Mouse (Mus musculus): ENCODE data around the gene Itgb4. TPM values are rescaled to one million over a fixed set of nuclear protein-coding genes. Genes with fewer than 3 reads are reported as not detected.

Gene Itgb4
- polyA plus RNA-seq, 1 experiment from 2014 or later = 0.43 TPM

- H3K36me3 ChIP-seq = peaks cover 95% of the 10 kb centered on the region
- H3K4me3 ChIP-seq (replicated peaks) = no peak overlapping the region
- H3K4me1 ChIP-seq (replicated peaks) = peaks cover 5% of the 10 kb centered on the region
- no peak for ATAC-seq
- WGBS = 91% methylated on average over 2 of the region's 2 CpGs
- H3K4me2 ChIP-seq (replicated peaks) = no peak overlapping the region
- H3K27me3 ChIP-seq = no peaks in the 10 kb centered on the region
- H3K27ac ChIP-seq = no peak overlapping the region
- H3K9me3 ChIP-seq = no peaks in the 10 kb centered on the region
- no peak overlapping the region for H3K9ac ChIP-seq (replicated peaks)
Measured at GRCm38 (mm10) chr11:115950719-115951118, 23.8 kb upstream of the Itgb4 start.

- Histone ChIP-seq H3K36me3 (peaks cover 83% of the 10 kb centered on the region), H3K27ac (no peak overlapping the region), H3K27me3 (no peaks in the 10 kb centered on the region), H3K9me3 (no peaks in the 10 kb centered on the region), H3K4me2 (replicated peaks) (no peak overlapping the region), H3K4me1 (replicated peaks) (peaks cover 17% of the 10 kb centered on the region), H3K4me3 (replicated peaks) (no peak overlapping the region), H3K9ac (replicated peaks) (no peak overlapping the region)
- no peak for ATAC-seq
- whole genome bisulfite sequencing = 87% methylated on average over 5 of the region's 5 CpGs
Measured at GRCm38 (mm10) chr11:115954712-115955111, 19.8 kb upstream of the Itgb4 start.

GRCm38 (mm10) chr11:115955195-115955858 is 19.2 kb upstream of the Itgb4 start:
- Histone ChIP-seq H3K27me3 (no peaks in the 10 kb centered on the region), H3K36me3 (peaks cover 83% of the 10 kb centered on the region), H3K4me1 (replicated peaks) (peaks cover 17% of the 10 kb centered on the region), H3K4me2 (replicated peaks) (no peak overlapping the region), H3K27ac (no peak overlapping the region), H3K9me3 (no peaks in the 10 kb centered on the region), H3K4me3 (replicated peaks) (no peak overlapping the region), H3K9ac (replicated peaks) (no peak overlapping the region)
- 74% methylated on average over 10 of the region's 10 CpGs for WGBS
- no peak for ATAC-seq

- 0 out of 2 replicates have a peak, but pooled peaks have one; percentile 34 for ATAC-seq
- Histone ChIP-seq H3K36me3 (peaks cover 83% of the 10 kb centered on the region), H3K4me3 (replicated peaks) (no peak overlapping the region), H3K27ac (no peak overlapping the region), H3K27me3 (no peaks in the 10 kb centered on the region), H3K4me1 (replicated peaks) (peaks cover 17% of the 10 kb centered on the region), H3K4me2 (replicated peaks) (no peak overlapping the region), H3K9ac (replicated peaks) (no peak overlapping the region), H3K9me3 (no peaks in the 10 kb centered on the region)
- 15% methylated on average over 4 of the region's 4 CpGs for WGBS
Measured at GRCm38 (mm10) chr11:115956453-115956852, 18.1 kb upstream of the Itgb4 start.

GRCm38 (mm10) chr11:115957971-115958370 is 16.5 kb upstream of the Itgb4 start:
- no peaks in the 10 kb centered on the region for H3K27me3 ChIP-seq
- no peak overlapping the region for H3K9ac ChIP-seq (replicated peaks)
- H3K4me2 ChIP-seq (replicated peaks) = no peak overlapping the region
- no peak overlapping the region for H3K4me3 ChIP-seq (replicated peaks)
- WGBS = 78% methylated on average over 7 of the region's 7 CpGs
- no peaks in the 10 kb centered on the region for H3K9me3 ChIP-seq
- no peak for ATAC-seq
- H3K4me1 ChIP-seq (replicated peaks) = peaks cover 17% of the 10 kb centered on the region
- H3K36me3 ChIP-seq = peaks cover 83% of the 10 kb centered on the region
- H3K27ac ChIP-seq = no peak overlapping the region

- Histone ChIP-seq H3K4me2 (replicated peaks) (no peak overlapping the region), H3K9me3 (no peaks in the 10 kb centered on the region), H3K4me3 (replicated peaks) (no peak overlapping the region), H3K27ac (no peak overlapping the region), H3K9ac (replicated peaks) (no peak overlapping the region), H3K27me3 (no peaks in the 10 kb centered on the region), H3K36me3 (peaks cover 83% of the 10 kb centered on the region), H3K4me1 (replicated peaks) (peaks cover 17% of the 10 kb centered on the region)
- ATAC-seq = no peak
- WGBS = 97% methylated on average over 9 of the region's 9 CpGs
Measured at GRCm38 (mm10) chr11:115959018-115959417, 15.5 kb upstream of the Itgb4 start.

- Histone ChIP-seq H3K9ac (replicated peaks) (no peak overlapping the region), H3K27me3 (no peaks in the 10 kb centered on the region), H3K4me3 (replicated peaks) (no peak overlapping the region), H3K9me3 (no peaks in the 10 kb centered on the region), H3K4me1 (replicated peaks) (no peaks in the 10 kb centered on the region), H3K36me3 (peaks cover 87% of the 10 kb centered on the region), H3K4me2 (replicated peaks) (no peak overlapping the region), H3K27ac (no peak overlapping the region)
- ATAC-seq = no peak
- 91% methylated on average over 9 of the region's 9 CpGs for WGBS
Measured at GRCm38 (mm10) chr11:115962651-115963412, 11.7 kb upstream of the Itgb4 start.

GRCm38 (mm10) chr11:115964977-115965604 is 9.4 kb upstream of the Itgb4 start:
- ATAC-seq = no peak
- no peak overlapping the region for H3K4me2 ChIP-seq (replicated peaks)
- H3K4me1 ChIP-seq (replicated peaks) = no peaks in the 10 kb centered on the region
- no peaks in the 10 kb centered on the region for H3K27me3 ChIP-seq
- H3K4me3 ChIP-seq (replicated peaks) = no peak overlapping the region
- WGBS = 94% methylated on average over 10 of the region's 10 CpGs
- no peaks in the 10 kb centered on the region for H3K9me3 ChIP-seq
- no peak overlapping the region for H3K9ac ChIP-seq (replicated peaks)
- H3K27ac ChIP-seq = no peak overlapping the region
- peaks cover 70% of the 10 kb centered on the region for H3K36me3 ChIP-seq

GRCm38 (mm10) chr11:115968731-115969405 is 5.6 kb upstream of the Itgb4 start:
- peaks cover 8% of the 10 kb centered on the region for H3K27me3 ChIP-seq
- H3K9me3 ChIP-seq = no peaks in the 10 kb centered on the region
- H3K9ac ChIP-seq (replicated peaks) = no peak overlapping the region
- H3K4me3 ChIP-seq (replicated peaks) = no peak overlapping the region
- peaks cover 33% of the 10 kb centered on the region for H3K36me3 ChIP-seq
- 73% methylated on average over 5 of the region's 5 CpGs for WGBS
- no peak overlapping the region for H3K27ac ChIP-seq
- no peak overlapping the region for H3K4me2 ChIP-seq (replicated peaks)
- no peak for ATAC-seq
- peaks cover 2% of the 10 kb centered on the region; the same call in 1 of the 2 replicates for H3K4me1 ChIP-seq (replicated peaks)

GRCm38 (mm10) chr11:115970006-115970673 is 4.4 kb upstream of the Itgb4 start:
- Histone ChIP-seq H3K27me3 (peaks cover 21% of the 10 kb centered on the region), H3K4me2 (replicated peaks) (no peak overlapping the region), H3K4me1 (replicated peaks) (peaks cover 14% of the 10 kb centered on the region), H3K9ac (replicated peaks) (no peak overlapping the region), H3K9me3 (no peaks in the 10 kb centered on the region), H3K27ac (no peak overlapping the region), H3K4me3 (replicated peaks) (no peak overlapping the region), H3K36me3 (peaks cover 20% of the 10 kb centered on the region)
- WGBS = 64% methylated on average over 15 of the region's 15 CpGs
- ATAC-seq = no peak

GRCm38 (mm10) chr11:115971016-115971415 is 3.5 kb upstream of the Itgb4 start:
- Histone ChIP-seq H3K27ac (no peak overlapping the region), H3K9me3 (no peaks in the 10 kb centered on the region), H3K27me3 (peaks cover 30% of the 10 kb centered on the region), H3K4me2 (replicated peaks) (no peak overlapping the region), H3K9ac (replicated peaks) (no peak overlapping the region), H3K36me3 (peaks cover 11% of the 10 kb centered on the region), H3K4me1 (replicated peaks) (peaks cover 14% of the 10 kb centered on the region), H3K4me3 (replicated peaks) (no peak overlapping the region)
- 54% methylated on average over 6 of the region's 6 CpGs for WGBS
- no peak for ATAC-seq

All from midbrain, embryonic 13.5 days (tissue).